Mouse (Mus musculus) lung, adult 2 months (tissue): ENCODE results near the gene Rec8.

ENCODE experiments used
- CTCF ChIP-seq: fragments of 200-500 bp; IDR thresholded peaks from 2 replicates; pipeline ENCODE4 v1.5.1; 2011; ENCODE audit warnings: mild to moderate bottlenecking, low read length, control low read depth; ENCODE audit not compliant: insufficient read depth
- POLR2A ChIP-seq: fragments of 200-500 bp; IDR thresholded peaks from 2 replicates; pipeline ENCODE4 v1.6.1; 2011; ENCODE audit warnings: low read depth, mild to moderate bottlenecking, control low read depth, low read length, borderline replicate concordance; ENCODE audit errors: extremely low read depth

DNA sequence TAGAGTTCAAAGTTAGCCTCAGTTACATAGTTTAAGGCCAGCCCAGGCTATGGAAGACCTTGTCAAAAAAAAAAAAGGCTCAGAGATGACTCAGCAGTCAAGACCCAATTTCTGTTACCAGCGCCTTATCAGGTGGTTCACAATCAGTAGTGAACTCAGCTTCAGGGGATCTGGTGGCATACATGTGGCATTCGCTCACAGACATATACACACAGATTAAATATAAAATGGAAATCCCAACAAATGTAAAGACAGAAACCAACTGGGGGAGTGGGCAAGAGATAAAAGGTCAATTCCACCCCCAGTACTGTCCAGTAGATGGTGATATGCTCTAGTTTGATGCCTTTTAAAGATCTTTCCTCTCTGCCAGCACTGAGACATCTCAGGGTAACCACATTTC, 31.7 kb upstream of the Rec8 start:
- no peak for TF ChIP-seq CTCF
- TF ChIP-seq POLR2A = no peak
